Mouse (Mus musculus) inflammation-experienced regulatory T-cells, adult 16 weeks (primary cell): ENCODE results near the gene Pdik1l. TPM values are rescaled to one million over a fixed set of nuclear protein-coding genes. Genes with fewer than 3 reads are reported as not detected.

Experiments
- polyA plus RNA-seq: library from polyadenylated mRNA; unstranded; fragments of 100-300 nt; shearing (Covaris generic); gene quantifications from one replicate; pipeline ENCODE4 v1.2.1, GENCODE M21; 2017

Gene Pdik1l
- polyA plus RNA-seq, result 27.9 TPM

GRCm38 (mm10) chr4:134287575-134288025 lies at the start of gene Pdik1l:
Pdik1l (minus strand) TSS chr4:134287895.

GRCm38 (mm10) chr4:134314876-134315275 lies 27.2 kb upstream of the Pdik1l start, which contains the start of gene Trim63:
Trim63 (plus strand) TSS chr4:134315120.

GRCm38 (mm10) chr4:134253722-134254324 lies 33.9 kb downstream of the Pdik1l start, which contains the start of gene Grrp1:
Grrp1 (minus strand) TSS chr4:134254106.

GRCm38 (mm10) chr4:134246719-134247258 lies 40.9 kb downstream of the Pdik1l start, which contains the start of gene Gm30191:
Gm30191 (plus strand) TSS chr4:134246935.

GRCm38 (mm10) chr4:134245148-134245843 lies 42.4 kb downstream of the Pdik1l start, which contains the start of gene Zfp593:
Zfp593 (minus strand) TSS chr4:134245592.

GRCm38 (mm10) chr4:134243516-134244250 lies 44.0 kb downstream of the Pdik1l start, which contains the start of gene E130218I03Rik:
E130218I03Rik (plus strand) TSS chr4:134243662.

GRCm38 (mm10) chr4:134238279-134238651 lies 49.4 kb downstream of the Pdik1l start, which contains the start of gene Cnksr1:
Cnksr1 (minus strand) TSS chr4:134238399.

GRCm38 (mm10) chr4:134227194-134227593 lies 60.5 kb downstream of the Pdik1l start, which contains the start of gene Catsper4:
Catsper4 (minus strand) TSS chr4:134227383.

Other genes with a start within 250 kb of the Pdik1l start
- gene Zfp683, start 234.1 kb downstream of the Pdik1l start, polyA plus RNA-seq, result 2.5 TPM
- gene Crybg2, start 227.1 kb downstream of the Pdik1l start, polyA plus RNA-seq, result 18.3 TPM
- 2,675 TPM for gene Cd52, start 192.8 kb downstream of the Pdik1l start, polyA plus RNA-seq
- 48.4 TPM for gene Ubxn11, start 185.3 kb downstream of the Pdik1l start, polyA plus RNA-seq
- 1,409 TPM for gene Sh3bgrl3, start 159.1 kb downstream of the Pdik1l start, polyA plus RNA-seq
- gene Cep85, start 100.8 kb downstream of the Pdik1l start, polyA plus RNA-seq, result 89.6 TPM
- not detected for gene Gm7534, start 84.9 kb downstream of the Pdik1l start, polyA plus RNA-seq
- not detected for gene Catsper4, start 60.5 kb downstream of the Pdik1l start, polyA plus RNA-seq
- gene Cnksr1, start 49.5 kb downstream of the Pdik1l start, polyA plus RNA-seq, result not detected
- gene E130218I03Rik, start 44.2 kb downstream of the Pdik1l start, polyA plus RNA-seq, result 9.3 TPM
- 15.7 TPM for gene Zfp593, start 42.3 kb downstream of the Pdik1l start, polyA plus RNA-seq
- gene Gm30191, start 41.0 kb downstream of the Pdik1l start, polyA plus RNA-seq, result not detected
- not detected for gene Grrp1, start 33.8 kb downstream of the Pdik1l start, polyA plus RNA-seq
- not detected for gene Trim63, start 27.2 kb upstream of the Pdik1l start, polyA plus RNA-seq
- 1.1 TPM for gene Slc30a2, start 55.3 kb upstream of the Pdik1l start, polyA plus RNA-seq
- gene Extl1, start 96.0 kb upstream of the Pdik1l start, polyA plus RNA-seq, result 2.0 TPM
- gene Pafah2, start 108.4 kb upstream of the Pdik1l start, polyA plus RNA-seq, result 2.5 TPM
- gene Stmn1, start 180.4 kb upstream of the Pdik1l start, polyA plus RNA-seq, result 89.1 TPM
- gene Paqr7, start 208.8 kb upstream of the Pdik1l start, polyA plus RNA-seq, result 33.4 TPM
- gene Aunip, start 223.1 kb upstream of the Pdik1l start, polyA plus RNA-seq, result 0.91 TPM
- gene Mtfr1l, start 247.5 kb upstream of the Pdik1l start, polyA plus RNA-seq, result 129 TPM